Mouse (Mus musculus) lung, postnatal 36 days (tissue): ENCODE data around the gene Axin1.
"Not testable (repeated sequence)": the region's sequence is repeated elsewhere in the genome, so short reads cannot be mapped to it uniquely, and the experiment has no call there.

Experiments used
- DNase-seq: peaks from one replicate; pipeline ENCODE4 v3.0.0; 2022; ENCODE audit warnings: mixed read lengths

Axin1 gene

DNA sequence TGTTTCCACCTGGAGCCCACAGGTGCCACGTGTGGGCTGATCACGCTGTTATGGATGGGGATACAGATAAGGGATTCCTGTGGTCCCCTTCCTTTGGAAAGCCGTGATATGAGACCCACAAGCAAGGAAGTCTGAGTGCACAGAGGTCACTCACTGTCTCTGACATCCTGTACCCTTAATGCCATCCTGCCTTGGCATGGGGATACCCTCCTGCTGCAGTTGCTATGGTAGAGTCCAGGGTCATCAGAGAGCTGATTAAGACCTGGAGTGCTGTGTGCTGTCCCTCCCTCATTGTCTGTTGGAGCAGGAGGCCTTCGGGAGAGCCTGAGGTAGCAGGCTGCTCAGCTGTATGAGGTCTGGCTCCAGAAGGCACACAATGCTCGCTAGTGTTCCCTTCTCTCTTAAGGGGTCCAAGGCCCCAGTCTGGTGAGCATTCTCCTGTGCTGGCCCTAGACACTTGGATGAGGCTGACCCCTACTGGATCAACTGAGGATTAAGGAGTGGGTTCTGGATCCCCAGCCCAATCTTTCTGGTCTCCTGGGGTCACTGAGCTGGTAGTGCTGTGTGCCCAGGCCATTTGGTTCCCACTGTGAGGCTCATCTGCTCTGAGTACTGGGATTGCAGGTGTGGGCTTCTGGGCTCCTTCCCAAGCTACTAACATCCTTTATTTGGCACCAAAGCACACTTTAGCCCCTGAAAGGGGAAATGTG, 15.9 kb upstream of the Axin1 start:
- DNase-seq, result no peak

DNA sequence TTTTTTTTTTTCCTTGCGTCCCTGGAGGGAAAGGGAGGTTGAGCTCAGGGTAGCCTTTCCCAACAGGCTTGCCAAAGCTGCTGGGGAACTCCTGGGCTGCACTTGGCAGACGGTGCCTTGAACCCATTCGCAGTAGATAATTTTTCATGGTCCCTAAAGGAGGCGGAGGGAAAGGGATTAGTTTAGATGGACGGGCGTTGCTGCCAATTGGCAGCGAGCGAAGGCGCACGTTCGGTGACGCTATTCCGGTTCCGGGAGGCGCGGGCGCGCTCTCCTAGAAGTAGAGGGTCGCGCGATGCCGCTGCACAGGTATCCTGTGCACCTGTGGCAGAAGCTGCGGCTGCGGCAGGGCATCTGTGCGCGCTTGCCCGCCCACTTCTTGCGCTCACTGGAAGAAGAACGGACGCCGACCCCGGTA, 15.2 kb upstream of the Axin1 start, which contains the start of gene Mrpl28:
Gene Mrpl28 (plus strand): TSS at position 234 of the 418 bp plus-strand sequence.
- DNase-seq, result peak; percentile 96

DNA sequence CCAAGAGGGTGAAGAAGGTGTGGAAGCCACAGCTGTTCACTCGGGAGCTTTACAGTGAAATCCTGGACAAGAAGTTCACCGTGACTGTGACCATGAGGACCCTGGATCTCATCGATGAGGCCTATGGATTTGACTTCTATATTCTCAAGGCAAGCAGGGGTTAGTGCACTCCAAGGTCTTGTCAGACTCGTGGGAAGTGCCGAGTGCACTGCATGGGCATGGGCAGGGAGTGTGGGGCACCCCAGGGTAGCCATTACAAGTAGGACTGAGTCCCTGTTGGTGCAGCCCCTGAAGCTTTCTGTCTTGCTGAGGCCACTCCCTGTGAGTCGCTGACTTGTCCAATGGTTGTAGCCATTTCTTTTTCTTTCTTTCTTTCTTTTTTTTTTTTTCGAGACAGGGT, 13.9 kb upstream of the Axin1 start:
- DNase-seq, result no peak

DNA sequence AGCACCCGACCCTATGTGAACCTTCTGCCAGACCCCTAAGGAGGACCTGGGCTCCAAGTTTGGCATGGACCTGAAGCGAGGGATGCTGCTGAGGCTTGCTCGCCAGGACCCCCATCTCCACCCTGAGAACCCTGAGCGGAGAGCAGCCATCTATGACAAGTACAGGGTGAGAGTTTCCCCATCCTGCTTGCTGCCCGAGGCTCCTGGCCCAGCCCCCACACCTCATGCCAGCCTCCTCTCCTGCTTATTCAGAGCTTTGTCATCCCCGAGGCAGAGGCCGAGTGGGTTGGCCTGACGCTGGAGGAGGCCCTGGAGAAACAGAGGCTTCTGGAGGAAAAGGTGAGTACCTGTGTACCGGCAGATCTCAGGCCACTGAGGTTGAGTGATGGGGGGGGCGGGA, 13.3 kb upstream of the Axin1 start:
- DNase-seq, result no peak

DNA sequence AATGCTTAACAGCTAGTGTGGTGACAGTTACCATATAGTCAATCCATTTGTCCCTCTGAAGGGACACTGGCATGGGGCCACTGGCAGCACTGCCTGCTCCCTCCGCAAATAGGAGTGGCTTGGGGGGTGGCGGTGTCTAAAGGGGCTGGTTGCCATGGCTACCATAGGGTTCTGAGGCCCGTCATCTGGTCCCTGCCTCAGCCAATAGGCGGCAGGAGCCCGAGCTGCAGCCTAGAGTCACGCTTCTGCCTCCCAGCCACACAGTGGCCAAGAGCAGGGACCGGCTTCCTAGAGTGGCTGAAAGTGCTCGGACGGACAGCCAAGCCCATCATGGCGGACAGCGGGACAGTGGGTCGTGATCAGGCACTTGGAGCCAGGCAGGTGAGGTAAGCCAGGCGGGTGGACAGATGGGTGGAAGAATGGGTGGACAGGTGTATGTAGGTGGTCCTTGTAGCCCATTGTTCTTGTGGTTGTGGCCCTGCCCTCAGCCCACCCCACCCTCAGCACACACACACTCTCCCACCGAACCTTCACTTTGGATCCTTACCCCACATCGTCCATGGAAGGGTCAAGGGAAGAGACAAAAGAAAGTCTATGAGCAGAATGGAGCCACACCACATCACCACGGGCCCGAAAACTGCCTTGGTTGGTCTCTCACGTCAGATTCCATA, 7.3 kb upstream of the Axin1 start:
- no peak for DNase-seq

DNA sequence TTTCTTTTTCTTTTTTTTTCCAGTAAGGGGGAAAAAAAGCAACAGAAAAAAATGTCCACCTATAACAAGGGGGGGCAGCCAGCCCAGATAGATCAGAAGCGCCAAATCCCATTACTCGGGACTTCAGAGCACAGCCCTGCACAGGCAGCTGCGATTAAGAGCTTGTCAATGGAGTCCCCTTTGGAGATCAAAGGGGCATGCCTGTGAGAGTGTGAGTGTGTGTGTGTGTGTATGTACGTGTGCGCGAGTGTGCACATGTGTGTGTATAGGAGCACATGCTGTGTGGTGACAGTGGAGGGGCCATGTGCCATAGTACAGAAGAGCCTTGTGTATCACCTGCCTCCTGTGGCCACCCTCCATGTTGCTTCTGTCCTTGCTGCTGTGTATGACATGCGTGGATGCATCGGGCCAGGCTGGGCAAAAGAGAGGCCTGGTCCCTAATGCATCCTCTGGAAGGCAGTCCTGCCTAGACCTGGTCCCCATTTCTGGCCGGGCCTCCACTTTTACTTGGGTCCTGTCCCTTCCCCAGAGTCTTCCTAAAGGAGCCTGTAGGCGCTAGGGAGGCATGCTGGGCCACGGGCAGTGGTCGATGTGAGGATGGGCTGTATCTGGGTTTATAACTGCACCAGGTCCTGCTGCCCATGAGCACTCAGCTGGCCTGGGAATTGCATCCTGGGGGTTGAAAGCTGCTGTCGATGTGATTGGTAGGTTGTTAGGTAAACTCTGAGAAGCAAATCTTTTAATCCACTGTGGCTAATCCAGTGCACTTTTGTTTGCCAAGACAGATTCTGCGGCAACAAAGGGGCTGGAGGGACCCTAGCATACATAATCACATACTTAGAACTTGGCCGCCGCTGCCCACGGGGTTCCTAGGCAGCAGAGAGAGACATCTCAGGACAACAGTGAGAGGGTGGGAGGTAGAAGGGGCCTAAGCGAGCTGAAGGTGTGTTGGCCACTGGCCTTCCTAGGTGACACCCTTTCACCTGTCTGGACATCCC, 6.3 kb upstream of the Axin1 start:
- DNase-seq, result no peak

DNA sequence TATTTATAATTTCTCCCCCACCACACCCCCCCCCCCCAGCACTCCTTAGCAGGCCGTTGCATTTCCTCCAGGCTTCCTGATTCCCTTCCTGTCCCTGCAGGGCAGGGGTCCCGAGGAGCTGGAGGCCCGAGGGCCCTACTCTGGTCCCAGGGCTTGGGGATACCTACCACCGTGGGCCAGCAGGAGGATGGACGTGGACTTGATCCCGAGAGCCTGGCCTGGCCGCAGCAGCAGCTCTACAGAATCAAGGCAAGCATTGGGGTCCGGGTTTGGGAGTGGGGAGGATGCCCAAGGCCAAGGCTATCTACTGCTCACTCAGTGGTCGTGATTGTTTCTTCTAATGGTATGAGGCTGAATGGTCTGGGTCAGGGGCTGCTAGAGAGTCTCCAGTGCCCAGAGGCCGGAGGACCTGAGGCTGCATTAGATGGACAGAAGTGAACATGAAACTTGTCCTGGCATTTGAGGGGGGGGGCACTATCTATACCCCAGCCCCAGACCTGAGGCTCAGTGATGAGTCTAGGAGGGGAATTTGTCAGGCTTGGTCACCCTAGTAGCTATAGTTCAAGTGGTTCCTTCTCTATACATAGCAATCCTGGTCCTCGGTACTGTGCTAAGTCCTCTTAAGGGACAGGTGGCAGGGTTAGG, 1.3 kb upstream of the Axin1 start:
- no peak for DNase-seq

DNA sequence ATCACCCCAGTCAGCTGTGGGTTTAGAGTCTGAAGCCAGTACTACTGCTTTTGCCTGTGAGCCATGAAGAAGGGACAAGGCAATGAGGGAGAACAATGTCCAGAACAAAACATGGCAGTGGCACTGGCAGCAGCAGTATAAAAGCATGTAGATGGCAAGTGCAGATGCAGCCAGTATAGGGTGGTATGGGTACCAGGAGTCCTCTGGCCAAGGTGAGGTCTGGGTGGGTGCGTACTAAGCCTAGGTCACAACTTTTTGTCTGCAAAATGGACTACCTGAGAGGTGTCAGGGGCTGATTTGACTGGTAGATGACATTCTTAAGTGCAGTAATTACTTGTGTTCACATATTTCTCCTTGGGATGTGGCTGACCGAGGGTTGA, 747 bp upstream of the Axin1 start:
- no peak for DNase-seq

DNA sequence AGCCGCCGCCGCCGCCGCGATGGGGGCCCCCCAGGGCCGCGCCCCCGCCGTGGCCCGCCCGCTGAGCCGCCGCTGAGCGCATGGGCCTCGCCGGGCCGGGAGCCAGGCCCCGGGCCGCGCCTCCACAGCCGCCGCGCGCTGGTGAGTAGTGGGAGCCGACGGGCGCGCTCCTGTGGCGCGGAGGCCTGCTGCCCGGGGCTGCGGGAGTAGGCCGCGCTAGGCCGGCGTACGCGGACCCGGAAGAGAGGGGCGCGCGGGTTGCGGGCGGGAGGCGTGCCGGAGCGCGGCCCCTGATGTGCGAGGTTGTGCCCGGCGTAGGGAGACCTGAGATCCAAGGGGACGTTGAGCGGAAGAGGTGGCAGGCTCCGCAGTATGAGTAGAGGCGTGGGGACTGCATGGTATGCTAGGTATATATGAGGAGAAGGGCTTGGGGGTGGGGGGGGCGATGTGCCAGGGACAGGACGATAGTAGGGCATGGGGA, 453 bp downstream of the Axin1 start:
- DNase-seq, result peak; percentile 47

DNA sequence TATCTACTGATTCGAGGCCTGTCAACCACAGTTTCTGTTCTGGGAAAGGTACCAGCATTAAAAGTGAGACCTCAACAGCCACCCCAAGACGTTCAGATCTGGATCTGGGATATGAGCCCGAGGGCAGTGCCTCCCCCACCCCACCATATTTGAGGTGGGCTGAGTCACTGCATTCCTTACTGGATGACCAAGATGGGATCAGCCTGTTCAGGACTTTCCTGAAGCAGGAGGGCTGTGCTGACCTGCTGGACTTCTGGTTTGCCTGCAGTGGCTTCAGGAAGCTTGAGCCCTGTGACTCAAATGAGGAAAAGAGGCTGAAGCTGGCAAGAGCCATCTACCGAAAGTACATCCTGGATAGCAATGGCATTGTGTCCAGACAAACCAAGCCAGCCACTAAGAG, 4.3 kb downstream of the Axin1 start:
- no peak for DNase-seq

DNA sequence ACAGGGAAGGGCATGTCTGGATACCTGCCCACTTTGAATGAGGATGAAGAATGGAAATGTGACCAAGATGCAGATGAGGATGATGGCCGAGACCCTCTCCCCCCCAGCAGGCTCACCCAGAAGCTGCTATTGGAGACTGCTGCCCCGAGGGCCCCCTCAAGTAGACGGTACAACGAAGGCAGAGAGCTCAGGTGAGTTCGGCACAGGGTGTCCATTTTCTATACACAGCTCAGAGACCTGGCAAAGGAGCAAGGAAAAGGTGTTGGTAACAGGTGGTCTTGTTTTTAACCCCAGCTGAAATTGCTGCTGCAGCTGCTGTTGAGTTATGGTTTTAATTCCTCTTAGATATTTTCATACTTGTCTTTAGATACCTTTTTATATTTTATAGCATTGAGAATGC, 4.9 kb downstream of the Axin1 start:
- no peak for DNase-seq

DNA sequence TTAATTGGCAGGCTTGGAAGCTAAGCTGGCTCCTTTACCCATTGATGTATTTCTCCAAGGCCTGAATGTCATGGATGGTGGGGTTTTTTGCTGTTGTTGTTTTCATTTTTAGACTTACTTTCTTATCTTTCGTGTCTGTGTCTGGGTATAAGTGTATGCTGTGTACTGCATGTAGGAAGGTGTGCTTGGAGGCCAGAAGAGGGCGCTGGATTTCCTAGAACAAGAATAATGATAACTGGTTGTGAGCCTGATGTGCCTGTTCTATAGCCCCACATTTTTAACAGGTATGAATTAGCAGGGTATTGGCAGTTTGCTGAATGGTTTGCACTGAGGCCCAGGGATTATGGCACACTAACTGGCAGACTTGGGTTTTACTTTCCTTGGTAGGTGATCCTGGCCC, 10.6 kb downstream of the Axin1 start:
- DNase-seq, result no peak

DNA sequence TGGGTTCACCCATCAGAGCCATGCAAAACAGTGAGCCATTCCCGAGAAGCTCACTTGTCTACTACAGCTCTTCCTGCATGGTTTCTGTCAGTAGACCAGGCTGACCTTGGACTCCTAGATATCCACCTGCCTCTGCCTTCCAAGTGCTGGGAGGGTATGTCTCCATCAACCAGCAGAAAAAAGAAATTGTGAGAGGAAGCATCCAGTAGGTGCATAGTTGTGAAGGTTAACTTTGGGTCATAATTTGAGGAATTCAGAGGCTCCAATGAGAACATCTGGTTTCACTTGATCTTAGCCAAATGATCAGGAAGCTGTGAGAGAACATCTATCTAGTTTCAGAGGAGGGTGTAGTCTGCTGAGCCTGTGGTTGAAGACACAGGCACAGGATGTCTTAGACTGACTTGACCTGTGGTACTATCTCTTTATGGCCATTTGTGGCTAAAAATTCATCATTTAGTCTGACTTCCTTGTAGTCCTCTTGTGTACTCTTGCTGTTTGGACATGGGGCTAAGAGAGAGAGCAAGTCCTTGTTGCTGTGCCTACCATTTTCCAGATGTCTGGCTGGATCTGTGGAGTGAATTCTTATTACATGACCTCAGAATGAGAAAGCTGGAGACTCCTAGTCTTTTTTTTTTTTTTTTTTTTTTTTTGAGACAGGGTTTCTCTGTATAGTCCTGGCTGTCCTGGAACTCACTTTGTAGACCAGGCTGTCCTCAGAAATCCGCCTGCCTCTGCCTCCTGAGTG, 13.6 kb downstream of the Axin1 start:
- DNase-seq, result no peak

DNA sequence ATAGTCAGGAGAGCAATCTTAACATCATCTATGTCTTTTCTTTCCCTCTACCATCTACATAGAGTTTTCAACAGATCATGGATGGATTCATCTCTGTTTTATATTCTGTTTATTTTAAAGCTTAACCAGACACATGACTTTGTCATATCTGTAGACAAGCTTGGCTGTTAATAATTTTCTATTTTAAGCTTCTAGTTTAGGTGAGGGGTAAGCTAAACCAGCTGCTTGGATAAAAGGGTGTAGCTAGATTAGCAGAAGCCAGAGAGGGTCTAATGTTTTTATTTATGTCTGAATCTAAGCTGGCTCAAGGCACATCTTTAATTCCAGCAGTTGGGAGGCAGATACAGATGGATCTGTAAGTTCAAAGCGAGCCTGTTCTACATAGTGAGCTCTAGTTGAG, 24.2 kb downstream of the Axin1 start:
- DNase-seq, result peak; percentile 17

DNA sequence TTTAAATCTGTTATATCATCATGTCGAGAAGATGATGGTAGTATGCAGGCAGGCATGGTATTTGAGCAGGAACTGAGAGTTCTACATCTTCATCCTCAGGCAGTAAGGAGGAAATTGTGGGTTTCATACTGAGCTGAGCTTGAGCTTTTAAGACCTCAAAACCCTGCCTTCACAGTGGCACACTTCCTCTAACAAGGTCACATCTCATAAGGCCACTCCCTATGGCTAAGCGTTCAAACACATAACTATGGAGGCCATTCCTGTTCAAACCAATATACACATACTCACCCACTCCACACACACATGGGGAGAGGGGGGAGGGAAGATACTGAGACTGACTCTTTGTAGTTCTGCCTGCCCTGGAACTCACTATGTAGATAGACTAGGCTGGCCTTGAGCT, 29.6 kb downstream of the Axin1 start:
- DNase-seq, result peak; percentile 51

DNA sequence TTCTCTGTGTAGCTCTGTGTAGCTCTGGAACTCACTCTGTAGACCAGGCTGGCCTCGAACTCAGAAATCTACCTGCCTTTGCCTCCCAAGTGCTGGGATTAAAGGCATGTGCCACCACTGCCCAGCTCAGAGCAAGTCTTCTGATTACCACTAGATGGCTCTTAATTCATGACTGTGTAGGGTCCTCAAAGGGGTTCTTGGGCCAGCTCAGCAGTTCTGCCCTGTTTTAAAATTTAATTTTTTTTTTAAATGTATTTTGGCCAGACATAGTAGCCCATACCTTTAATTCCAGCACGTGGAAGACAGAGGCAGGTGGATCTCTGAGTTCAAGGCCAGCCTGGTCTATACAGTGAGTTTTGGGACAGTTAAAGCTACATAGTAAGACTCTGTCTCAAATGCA, 36.8 kb downstream of the Axin1 start:
- not testable (repeated sequence) for DNase-seq

DNA sequence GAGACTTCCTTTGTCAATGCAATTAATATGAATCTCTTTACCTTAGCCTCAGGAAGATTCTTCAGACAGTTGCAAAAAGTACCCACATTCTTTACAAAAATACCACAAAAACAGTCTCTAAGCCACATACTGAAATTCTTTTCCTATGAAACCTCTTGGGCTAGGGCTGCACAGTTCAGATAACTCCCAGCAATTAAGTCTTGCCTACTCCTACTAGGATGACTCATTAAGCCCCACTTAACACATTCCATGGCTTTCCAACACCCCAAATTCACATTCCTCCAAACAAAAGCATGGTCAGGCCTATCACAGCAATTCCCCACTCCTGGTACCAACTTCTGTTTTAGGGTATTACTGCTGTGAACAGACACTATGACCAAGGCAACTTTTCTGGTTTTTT, 40.1 kb downstream of the Axin1 start:
- no peak for DNase-seq

DNA sequence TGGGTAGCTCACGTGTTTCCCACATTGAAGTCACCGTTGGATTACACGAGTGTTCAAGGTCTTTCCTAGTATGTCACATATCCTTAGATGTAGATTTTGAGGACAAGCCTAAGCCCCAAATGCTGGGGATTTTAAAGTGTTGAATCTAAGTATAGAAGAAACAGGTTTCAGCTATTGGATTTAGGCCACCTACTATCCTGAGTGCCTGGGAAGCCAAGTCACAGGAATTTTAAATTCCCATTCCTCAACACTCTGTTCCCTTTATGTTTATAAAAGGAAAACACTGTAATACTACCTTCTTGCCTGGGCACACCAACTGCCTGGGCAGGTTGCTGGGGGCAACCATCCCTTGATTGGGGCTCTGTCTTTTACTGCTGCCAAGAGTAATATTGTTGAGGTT, 42.7 kb downstream of the Axin1 start:
- no peak for DNase-seq

DNA sequence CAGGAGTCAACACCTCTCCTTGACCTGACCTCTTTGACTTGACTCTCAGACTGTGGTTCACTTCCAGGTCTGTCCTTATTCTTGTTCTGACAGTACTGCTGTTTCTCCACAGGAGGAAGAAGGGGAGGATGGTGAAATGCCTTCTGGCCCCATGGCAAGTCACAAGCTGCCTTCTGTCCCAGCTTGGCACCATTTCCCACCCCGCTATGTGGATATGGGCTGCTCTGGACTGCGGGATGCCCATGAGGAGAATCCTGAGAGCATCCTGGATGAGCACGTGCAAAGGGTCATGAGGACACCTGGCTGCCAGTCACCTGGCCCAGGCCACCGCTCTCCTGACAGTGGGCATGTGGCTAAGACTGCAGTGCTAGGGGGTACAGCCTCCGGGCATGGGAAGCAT, 49.1 kb downstream of the Axin1 start:
- DNase-seq, result no peak

DNA sequence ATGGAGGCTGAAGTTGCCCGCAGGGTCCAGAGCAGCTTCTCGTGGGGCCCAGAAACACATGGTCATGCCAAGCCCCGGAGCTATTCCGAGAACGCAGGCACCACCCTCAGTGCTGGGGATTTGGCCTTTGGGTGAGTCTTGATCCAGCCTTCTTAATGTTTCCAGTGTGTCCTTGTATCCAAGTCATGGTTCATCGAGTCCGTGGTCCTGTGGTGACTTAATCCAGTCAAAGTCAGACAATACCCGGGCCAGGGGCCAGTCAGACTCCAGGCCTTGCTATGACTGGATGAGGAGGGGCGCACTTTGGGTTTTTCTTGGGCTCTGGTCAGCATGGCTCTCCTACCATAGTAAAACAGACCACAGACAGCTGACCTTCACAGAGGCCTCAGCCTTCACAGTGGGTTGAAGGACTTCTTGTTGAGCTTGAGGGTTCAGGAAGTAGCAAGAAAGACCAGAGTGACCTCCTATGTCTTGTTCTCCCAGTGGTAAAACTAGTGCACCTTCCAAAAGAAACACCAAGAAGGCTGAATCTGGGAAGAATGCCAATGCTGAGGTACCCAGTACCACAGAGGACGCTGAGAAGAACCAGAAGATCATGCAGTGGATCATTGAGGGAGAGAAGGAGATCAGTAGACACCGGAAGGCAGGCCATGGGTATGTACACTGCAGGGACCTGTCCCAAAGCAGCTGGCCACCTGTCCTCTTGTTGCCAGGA, 49.8 kb downstream of the Axin1 start:
- DNase-seq, result no peak

DNA sequence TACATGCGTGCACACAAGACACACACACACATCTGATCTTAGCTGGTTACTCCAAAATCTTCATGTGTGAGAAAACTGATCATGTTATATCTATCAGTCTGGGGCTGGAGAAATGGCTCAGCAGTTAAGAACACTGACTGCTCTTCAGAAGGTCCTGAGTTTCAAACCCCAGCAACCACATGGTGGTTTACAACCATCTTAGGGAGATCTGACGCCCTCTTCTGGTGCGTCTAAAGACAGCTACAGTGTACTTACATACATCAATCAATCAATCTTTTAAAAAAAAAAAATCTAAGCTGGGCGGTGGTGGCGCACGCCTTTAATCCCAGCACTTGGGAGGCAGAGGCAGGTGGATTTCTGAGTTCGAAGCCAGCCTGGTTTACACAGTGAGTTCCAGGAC, 53.0 kb downstream of the Axin1 start:
- not testable (repeated sequence) for DNase-seq
